Mouse (Mus musculus) heart, postnatal 0 days (tissue): ENCODE results near the gene Pdlim7. TPM values are rescaled to one million over a fixed set of nuclear protein-coding genes. Genes with fewer than 3 reads are reported as not detected.

Source experiments
- ATAC-seq: fragments of 200-750 bp; cut with Nextera tagmentation; 2 replicates; pipeline ENCODE4 v1.8.0; 2017; ENCODE audit warnings: low read depth, moderate number of reproducible peaks, moderate library complexity; ENCODE audit not compliant: insufficient read depth
- DNase-seq: peaks from one replicate; pipeline ENCODE4 v3.0.0-alpha.2; 2016; ENCODE audit warnings: low spot score
- H3K27ac ChIP-seq: fragments of 300-500 bp; sonication (generic); 2 replicates; pipeline ENCODE4 v1.5.1; 2014; ENCODE audit warnings: low read depth, mild to moderate bottlenecking
- H3K27me3 ChIP-seq: fragments of 300-500 bp; sonication (generic); 2 replicates; pipeline ENCODE4 v1.6.1; 2014; ENCODE audit warnings: low read length, mixed read lengths; ENCODE audit not compliant: control insufficient read depth, insufficient read depth
- H3K36me3 ChIP-seq: fragments of 300-500 bp; sonication (generic); replicated peaks from 2 replicates; pipeline ENCODE4 v1.6.1; 2014; ENCODE audit warnings: low read length, mixed read lengths; ENCODE audit not compliant: control insufficient read depth, insufficient read depth
- H3K4me1 ChIP-seq: fragments of 300-500 bp; sonication (generic); 2 replicates; pipeline ENCODE4 v1.6.1; 2014; ENCODE audit warnings: antibody characterized with exemption; ENCODE audit not compliant: control insufficient read depth, insufficient read depth
- H3K4me2 ChIP-seq: fragments of 300-500 bp; sonication (generic); 2 replicates; pipeline ENCODE4 v1.6.1; 2014; ENCODE audit warnings: low read depth, mild to moderate bottlenecking, low read length, moderate library complexity
- H3K4me3 ChIP-seq: fragments of 300-500 bp; sonication (generic); 2 replicates; pipeline ENCODE4 v1.5.1; 2014; ENCODE audit warnings: low read depth, low read length
- H3K9ac ChIP-seq: fragments of 300-500 bp; sonication (generic); replicated peaks from 2 replicates; pipeline ENCODE4 v1.6.1; 2014; ENCODE audit warnings: low read depth, low read length, mixed read lengths
- H3K9me3 ChIP-seq: fragments of 300-500 bp; sonication (generic); replicated peaks from 2 replicates; pipeline ENCODE4 v1.6.1; 2016; ENCODE audit warnings: low read length; ENCODE audit not compliant: control insufficient read depth
- CTCF ChIP-seq: IDR thresholded peaks from 2 replicates; pipeline ENCODE4 v1.5.1; 2016; ENCODE audit warnings: antibody characterized with exemption, control low read depth, low read depth
- EP300 ChIP-seq: IDR thresholded peaks from 2 replicates; pipeline ENCODE4 v1.6.1; 2016; ENCODE audit warnings: antibody characterized with exemption, low read depth
- WGBS: fragments of 180-500 bp; shearing (Covaris S2); extraction: QIAGEN DNeasy Blood & Tissue Kit; methylation state at CpG from one replicate; pipeline ENCODE4 v1.1.7; 2014; 5-methylcytosine and 5-hydroxymethylcytosine counted together
- polyA plus RNA-seq: library from polyadenylated mRNA; unstranded; fragments of >200 nt; fragmentation: Nextera tagmentation; extraction: Ambion mirVana; gene quantifications from 2 replicates; pipeline ENCODE4 v1.2.1, GENCODE M21; 2015
- total RNA-seq: library from RNA; depleted of rRNA; stranded (reverse); fragments of >200 nt; gene quantifications from 2 replicates; pipeline ENCODE4 v1.2.3, GENCODE M21; 2014; ENCODE audit warnings: low replicate concordance

Pdlim7 gene
- total and polyA plus RNA-seq, 2 experiments from 2014 or later: 186 to 210 TPM

DNA sequence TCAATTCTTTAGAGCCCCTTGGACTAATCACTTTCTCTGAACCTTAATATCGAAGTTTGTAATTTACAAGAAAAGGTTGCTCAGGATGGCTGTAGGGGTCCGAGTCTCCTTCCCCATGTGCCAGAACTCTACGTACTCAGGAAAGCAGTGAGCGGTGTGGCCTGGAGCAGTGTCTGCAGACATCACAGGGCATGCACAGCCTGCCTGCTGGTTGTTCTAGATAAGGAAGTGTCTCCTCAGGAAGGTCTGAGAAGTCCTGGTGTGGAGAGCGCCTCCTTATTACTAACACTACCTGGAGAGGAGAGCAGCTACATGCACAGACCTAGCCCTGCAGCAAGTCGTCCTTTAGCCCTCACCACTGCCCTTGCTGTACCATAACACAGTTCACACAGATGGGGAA is 31.3 kb upstream of the Pdlim7 start:
- DNase-seq (no peak), ATAC-seq (no peak)
- TF ChIP-seq CTCF: no peak
- TF ChIP-seq EP300: no peak
- H3K36me3 ChIP-seq: peaks cover 96% of the 10 kb centered on the region
- no peak overlapping the region for H3K4me2 ChIP-seq
- no peaks in the 10 kb centered on the region for H3K27me3 ChIP-seq
- 88% methylated on average over 6 of the region's 6 CpGs for WGBS
- H3K9ac ChIP-seq: no peak overlapping the region
- H3K9me3 ChIP-seq: no peaks in the 10 kb centered on the region
- H3K4me1 ChIP-seq: no peaks in the 10 kb centered on the region
- H3K27ac ChIP-seq: no peak overlapping the region
- no peak overlapping the region for H3K4me3 ChIP-seq

DNA sequence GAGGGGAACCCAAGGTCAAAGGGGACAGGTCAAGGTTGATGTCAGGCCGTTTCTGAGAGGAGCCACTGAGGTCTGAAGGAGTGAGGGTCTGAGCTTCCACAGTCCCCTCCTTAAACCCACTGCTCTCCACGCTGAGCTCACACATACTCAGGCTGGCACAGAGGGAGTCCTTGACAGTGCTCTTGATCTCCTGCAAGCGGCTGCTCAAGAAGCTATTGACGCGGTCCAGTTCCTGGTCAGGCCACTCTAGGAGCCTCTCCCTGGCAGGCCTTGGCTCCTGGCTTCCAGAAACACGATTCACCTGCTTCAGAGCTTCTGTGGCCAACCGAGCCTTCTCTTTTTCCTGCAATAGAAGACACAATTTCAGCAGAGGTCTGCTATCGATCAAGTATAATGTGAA is 30.0 kb upstream of the Pdlim7 start:
- H3K27me3 ChIP-seq: no peaks in the 10 kb centered on the region
- no peak overlapping the region for H3K9ac ChIP-seq
- H3K27ac ChIP-seq: no peak overlapping the region
- H3K36me3 ChIP-seq: peaks cover 96% of the 10 kb centered on the region
- ATAC-seq (no peak), DNase-seq (no peak)
- no peaks in the 10 kb centered on the region for H3K4me1 ChIP-seq
- TF ChIP-seq EP300: no peak
- TF ChIP-seq CTCF: no peak
- H3K9me3 ChIP-seq: no peaks in the 10 kb centered on the region
- H3K4me3 ChIP-seq: no peak overlapping the region
- WGBS: 86% methylated on average over 8 of the region's 8 CpGs
- H3K4me2 ChIP-seq: no peak overlapping the region

DNA sequence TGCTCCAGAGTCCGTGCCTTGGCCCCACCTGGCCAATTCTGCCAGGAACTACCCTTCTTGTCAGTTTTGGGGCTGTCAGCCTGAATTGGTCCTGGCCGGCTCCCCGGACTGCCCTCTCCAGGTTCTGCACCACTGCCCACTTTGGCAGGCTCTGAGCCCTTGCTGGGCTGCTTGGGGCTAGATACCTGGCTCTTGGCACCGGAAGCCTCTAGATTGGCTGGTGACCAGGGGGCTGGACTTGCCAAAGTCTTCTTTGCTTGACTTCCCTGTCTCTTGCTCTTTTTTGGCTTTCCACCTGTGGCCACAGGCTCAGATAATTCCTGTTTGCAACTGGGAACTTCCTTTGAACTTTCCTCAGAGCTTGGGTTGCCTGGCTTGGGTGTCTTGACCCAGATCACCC is 29.4 kb upstream of the Pdlim7 start:
- H3K4me2 ChIP-seq: no peak overlapping the region
- ATAC-seq: no peak
- H3K9ac ChIP-seq: no peak overlapping the region
- H3K27ac ChIP-seq: no peak overlapping the region
- H3K27me3 ChIP-seq: no peaks in the 10 kb centered on the region
- WGBS: 96% methylated on average over 4 of the region's 4 CpGs
- no peak overlapping the region for H3K4me3 ChIP-seq
- DNase-seq: no peak
- H3K36me3 ChIP-seq: peaks cover 90% of the 10 kb centered on the region
- H3K4me1 ChIP-seq: no peaks in the 10 kb centered on the region
- no peaks in the 10 kb centered on the region for H3K9me3 ChIP-seq
- no peak for TF ChIP-seq CTCF
- TF ChIP-seq EP300: no peak

DNA sequence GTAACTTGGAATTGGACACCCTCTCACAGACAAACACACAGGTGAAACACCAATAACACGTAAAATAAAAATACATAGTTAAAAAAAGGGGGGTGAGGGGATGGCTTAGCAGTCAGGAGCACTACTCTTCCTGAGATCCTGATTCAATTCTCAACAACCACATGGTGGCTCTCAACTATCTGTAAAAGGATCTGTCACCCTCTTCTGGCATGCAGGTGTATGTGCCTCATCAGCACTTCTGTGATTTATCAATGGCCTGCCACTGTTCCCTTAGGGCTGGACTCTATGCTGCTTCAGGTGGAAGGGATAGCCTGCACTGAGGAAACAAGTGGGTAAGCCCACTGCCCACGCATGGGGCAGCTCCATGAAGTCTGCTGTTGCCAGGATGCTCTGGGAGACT is 27.5 kb upstream of the Pdlim7 start:
- H3K9me3 ChIP-seq: no peaks in the 10 kb centered on the region
- H3K27me3 ChIP-seq: no peaks in the 10 kb centered on the region
- no peak for TF ChIP-seq EP300
- no peak for TF ChIP-seq CTCF
- DNase-seq (no peak), ATAC-seq (no peak)
- no peak overlapping the region for H3K27ac ChIP-seq
- 86% methylated on average over 2 of the region's 2 CpGs for WGBS
- H3K4me1 ChIP-seq: no peaks in the 10 kb centered on the region
- no peak overlapping the region for H3K4me2 ChIP-seq
- no peak overlapping the region for H3K4me3 ChIP-seq
- peaks cover 72% of the 10 kb centered on the region for H3K36me3 ChIP-seq
- H3K9ac ChIP-seq: no peak overlapping the region

DNA sequence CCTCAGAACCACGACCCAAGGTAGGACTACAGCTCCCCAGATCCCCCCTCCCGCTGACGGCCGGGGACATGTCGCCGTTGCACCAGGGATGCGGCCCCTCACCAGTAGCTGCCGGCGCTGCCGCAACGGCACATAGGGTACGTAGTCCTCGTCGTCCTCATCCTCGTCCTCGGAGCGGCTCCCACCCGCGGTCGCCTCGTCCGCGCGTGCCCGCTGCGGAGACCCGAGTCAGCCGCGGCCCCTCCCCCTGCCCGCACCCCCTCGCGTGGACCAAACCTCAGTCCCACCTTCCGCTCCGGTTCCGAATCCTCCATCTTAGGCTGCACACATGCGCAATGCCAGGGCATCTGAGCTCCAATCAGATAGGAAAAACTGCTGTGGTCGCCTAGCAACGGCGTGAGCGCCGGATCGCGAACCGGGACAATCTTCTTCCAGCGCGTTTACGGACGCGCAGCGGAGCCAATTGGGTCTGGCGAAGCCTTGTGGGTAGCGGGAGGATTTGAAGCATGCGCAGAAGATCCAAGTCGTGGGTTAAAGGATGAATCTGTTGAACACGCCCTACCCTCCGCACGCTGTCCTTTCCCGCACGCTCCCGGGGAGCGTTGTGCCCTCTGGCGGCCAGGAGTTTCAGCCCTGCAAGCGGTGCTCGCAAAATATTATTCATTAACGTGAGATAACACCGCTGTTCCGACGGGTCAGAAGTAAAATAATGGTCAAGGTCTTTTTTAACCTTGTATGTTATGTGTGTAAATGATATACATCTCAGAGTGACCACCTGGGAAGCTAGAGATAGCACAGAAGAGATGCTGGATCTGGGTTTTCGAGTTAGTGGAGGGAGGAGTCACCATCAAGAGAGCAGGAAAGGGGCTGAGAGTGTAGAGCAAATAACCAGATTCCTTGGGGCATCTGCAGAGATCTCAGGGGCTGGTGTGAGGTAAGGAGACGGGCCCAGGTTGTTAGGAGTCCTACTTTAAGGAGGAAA is 23.0 kb upstream of the Pdlim7 start, which contains the start of gene Ddx41:
TSS of gene Ddx41 (minus strand) at position 465 of the 982 bp plus-strand sequence.
- Histone ChIP-seq H3K4me1 (peaks cover 9% of the 10 kb centered on the region), H3K9ac (peak within 1 kb of the TSS; percentile 68), H3K4me3 (peak within 1 kb of the TSS; percentile 84), H3K9me3 (no peaks in the 10 kb centered on the region), H3K27me3 (no peaks in the 10 kb centered on the region), H3K27ac (no peak within 1 kb of the TSS), H3K36me3 (peaks cover 54% of the 10 kb centered on the region), H3K4me2 (peak within 1 kb of the TSS; percentile 83)
- DNase-seq (peak; percentile 99), ATAC-seq (peak; percentile 97)
- TF ChIP-seq EP300: peak; percentile 72
- TF ChIP-seq CTCF: peak; percentile 86
- under 1% methylated on average over 70 of the region's 70 CpGs for WGBS
